Mouse (Mus musculus) layer of hippocampus, adult 9-10 months (tissue): Measurements from ENCODE around the gene Nfkbia.

Source experiments
- DNase-seq: peaks from one replicate; pipeline ENCODE4 v3.0.0; 2022; ENCODE audit warnings: low spot score

The Nfkbia gene

GRCm38 (mm10) chr12:55489986-55490721, 2.3 kb downstream of the Nfkbia start:
- no peak for DNase-seq

GRCm38 (mm10) chr12:55488661-55489447, 3.6 kb downstream of the Nfkbia start:
- no peak for DNase-seq

- DNase-seq = no peak
Measured at GRCm38 (mm10) chr12:55487843-55488660, 4.4 kb downstream of the Nfkbia start.

- no peak for DNase-seq
Measured at GRCm38 (mm10) chr12:55486923-55487674, 5.3 kb downstream of the Nfkbia start.

GRCm38 (mm10) chr12:55484800-55485199, 7.6 kb downstream of the Nfkbia start:
- DNase-seq = no peak

GRCm38 (mm10) chr12:55484079-55484774, 8.2 kb downstream of the Nfkbia start:
- no peak for DNase-seq

GRCm38 (mm10) chr12:55483591-55483990, 8.9 kb downstream of the Nfkbia start:
- no peak for DNase-seq

- no peak for DNase-seq
Measured at GRCm38 (mm10) chr12:55482732-55483131, 9.7 kb downstream of the Nfkbia start.

- no peak for DNase-seq
Measured at GRCm38 (mm10) chr12:55481739-55482138, 10.7 kb downstream of the Nfkbia start.

GRCm38 (mm10) chr12:55480471-55481153, 11.8 kb downstream of the Nfkbia start:
- DNase-seq = no peak

GRCm38 (mm10) chr12:55478901-55479300, 13.5 kb downstream of the Nfkbia start:
- no peak for DNase-seq

GRCm38 (mm10) chr12:55474209-55474583, 18.3 kb downstream of the Nfkbia start:
- no peak for DNase-seq

GRCm38 (mm10) chr12:55473250-55474208, 18.9 kb downstream of the Nfkbia start:
- DNase-seq = no peak

GRCm38 (mm10) chr12:55471344-55471743, 21.1 kb downstream of the Nfkbia start:
- no peak for DNase-seq

- no peak for DNase-seq
Measured at GRCm38 (mm10) chr12:55470442-55470841, 22.0 kb downstream of the Nfkbia start.

GRCm38 (mm10) chr12:55467331-55468180, 24.9 kb downstream of the Nfkbia start:
- DNase-seq = no peak

GRCm38 (mm10) chr12:55466816-55467215, 25.6 kb downstream of the Nfkbia start:
- no peak for DNase-seq

- no peak for DNase-seq
Measured at GRCm38 (mm10) chr12:55466088-55466701, 26.3 kb downstream of the Nfkbia start.
